Mouse (Mus musculus) embryonic fibroblast, embryonic 13.5 days (primary cell): ENCODE measurements around the gene Ccdc180.

Experiments used
- CTCF ChIP-seq: IDR thresholded peaks from 2 replicates; pipeline ENCODE4 v1.5.1; 2011; ENCODE audit warnings: mild to moderate bottlenecking, control low read depth, low read length, moderate library complexity, borderline replicate concordance; ENCODE audit not compliant: insufficient read depth
- POLR2A ChIP-seq: IDR thresholded peaks from 2 replicates; pipeline ENCODE4 v1.6.1; 2011; ENCODE audit warnings: low read depth, mild to moderate bottlenecking, control low read depth, low read length, moderate library complexity

DNA sequence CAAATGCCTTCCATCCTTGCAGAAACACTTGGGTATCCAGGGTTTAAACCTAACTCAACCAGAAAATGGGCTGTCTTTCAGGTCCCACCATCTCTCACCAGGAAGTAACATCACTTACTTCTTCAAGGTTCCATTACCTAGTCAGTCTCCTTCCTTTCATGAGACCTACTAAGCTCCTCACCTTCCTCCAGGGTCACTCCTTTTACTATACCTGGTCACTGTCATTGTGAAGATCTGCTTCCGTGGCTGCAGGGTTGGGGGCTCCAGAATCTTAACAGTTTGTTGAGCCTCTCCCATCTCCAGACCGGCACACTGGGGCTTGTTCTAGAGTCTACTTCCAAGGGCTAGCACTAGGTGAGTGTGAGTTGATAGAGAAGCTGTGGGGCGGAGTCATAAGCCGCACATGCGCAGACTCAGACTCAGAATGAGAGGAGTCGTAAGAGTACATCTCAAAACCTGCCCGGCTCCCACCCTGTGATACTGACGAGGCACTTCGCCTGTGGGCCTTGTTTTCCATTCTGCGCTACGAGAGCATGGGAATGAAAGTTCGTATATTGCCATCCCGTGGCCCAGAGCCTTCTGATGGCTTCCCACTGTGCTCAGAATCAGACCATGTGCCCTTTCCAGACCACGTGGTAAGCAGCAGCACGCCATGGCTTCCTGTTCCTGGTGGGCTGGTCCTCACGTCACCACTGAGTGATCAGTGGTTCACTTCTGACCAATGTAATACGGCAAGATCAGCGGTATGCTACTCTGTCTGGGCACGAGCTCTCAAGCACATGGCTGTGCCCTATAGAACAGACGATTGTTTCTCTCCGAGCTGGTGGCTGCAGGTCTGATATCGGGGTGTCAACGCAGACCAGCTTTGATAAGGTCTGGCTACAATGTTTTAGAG lies 63.2 kb downstream of the Ccdc180 start:
- no peak for TF ChIP-seq POLR2A
- no peak for TF ChIP-seq CTCF
